Mouse (Mus musculus) kidney, adult 2 months (tissue): ENCODE results near the gene Hmcn2.

Source experiments
- CTCF ChIP-seq: fragments of 200-500 bp; conservative IDR thresholded peaks from 2 replicates; pipeline ENCODE4 v1.5.1; 2011; ENCODE audit warnings: low read depth, mild to moderate bottlenecking, control low read depth, low read length, moderate library complexity, mixed read lengths; ENCODE audit not compliant: insufficient read depth, insufficient read length
- POLR2A ChIP-seq: fragments of 200-500 bp; IDR thresholded peaks from one replicate; pipeline ENCODE4 v1.6.1; 2011; ENCODE audit warnings: low read depth, low read length, control low read depth

DNA sequence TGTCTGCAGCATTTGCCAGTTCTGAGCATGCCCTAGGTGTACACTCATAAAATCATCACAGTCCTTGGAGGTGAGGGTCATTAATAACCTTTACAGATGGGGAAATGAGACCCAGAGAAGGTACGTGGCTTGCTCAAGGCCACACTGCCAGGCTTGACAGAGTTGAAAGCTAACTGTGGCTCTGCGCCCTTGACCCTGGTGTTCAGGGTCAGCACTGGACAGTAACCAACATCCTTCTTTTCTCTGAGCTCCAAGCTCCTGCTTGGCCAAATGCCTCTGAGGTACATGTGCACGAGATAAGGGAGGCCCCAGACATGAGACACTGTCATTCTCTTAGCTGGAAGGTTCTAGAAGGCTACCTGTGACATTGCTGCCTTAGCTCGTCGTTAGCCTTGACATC is 42.6 kb downstream of the Hmcn2 start:
- TF ChIP-seq POLR2A (no peak), CTCF (no peak)
